Mouse (Mus musculus): Measurements from ENCODE around the gene Ccdc160.

DNA sequence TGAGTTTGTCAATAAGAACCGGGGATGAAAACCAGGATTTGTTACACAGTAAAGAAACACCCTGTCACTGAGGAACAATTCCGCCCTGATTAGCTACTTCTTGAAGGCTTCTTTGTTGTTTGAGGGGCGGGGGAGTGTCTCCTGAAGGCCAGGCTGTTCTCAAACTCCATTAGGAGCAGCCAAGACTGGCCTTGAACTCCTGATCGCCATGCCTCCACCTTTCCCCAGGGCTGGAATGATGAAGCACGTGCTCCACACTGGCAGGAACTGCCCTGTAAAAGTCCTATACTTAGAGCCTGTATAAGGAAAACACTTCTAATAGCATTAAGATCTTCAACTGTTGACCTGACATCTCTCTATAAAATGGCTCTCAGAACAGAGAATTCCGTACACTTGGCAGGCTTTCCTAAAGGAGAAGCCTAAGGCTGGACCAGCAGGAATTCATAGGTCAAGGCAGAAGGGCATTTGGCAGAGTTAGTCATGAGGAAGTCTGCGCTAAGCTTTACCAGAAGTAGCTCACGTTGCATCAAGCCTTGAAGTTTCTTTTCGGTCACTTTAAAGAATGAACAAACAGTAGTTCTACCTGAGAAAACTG lies 6.1 kb downstream of the Ccdc160 start:
- TF ChIP-seq CTCF (IDR thresholded peaks at IDR 0.05; ENCODE audit: insufficient read depth, low read length) (no peak), POLR2A (IDR thresholded peaks at IDR 0.05; ENCODE audit: borderline replicate concordance, extremely low read depth, low read depth, low read length) (no peak)

Data from lung, adult 2 months (tissue).